Mouse (Mus musculus): ENCODE measurements around the gene Olfr70.

DNA sequence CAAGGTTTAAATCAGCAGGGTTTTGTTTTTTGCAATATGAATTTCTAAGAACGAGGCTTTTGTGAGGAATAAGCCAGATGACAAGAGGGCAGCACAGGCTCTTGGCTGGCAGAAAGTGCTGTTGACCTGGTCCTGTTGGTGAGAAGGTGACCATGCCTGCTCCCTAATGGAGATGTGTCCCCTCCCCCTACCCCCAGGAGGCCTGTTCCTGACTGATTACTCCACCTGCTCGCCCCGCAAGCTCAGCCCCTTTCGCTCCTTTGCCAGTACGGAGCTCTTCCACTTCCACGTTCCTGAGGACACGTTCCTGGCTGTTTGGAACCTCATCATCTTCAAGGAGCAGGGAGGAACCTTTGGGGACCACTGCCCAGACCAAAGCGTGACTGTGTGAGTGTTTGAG is 26.9 kb downstream of the Olfr70 start:
- TF ChIP-seq CTCF (IDR thresholded peaks at IDR 0.05; ENCODE audit: borderline replicate concordance, insufficient read depth, low read depth, low read length) = no peak
- no peak for TF ChIP-seq POLR2A (IDR thresholded peaks at IDR 0.05; ENCODE audit: borderline replicate concordance, insufficient read depth, low read length)

All from cerebellum, adult 2 months (tissue).